Mouse (Mus musculus) MEL (cell line): ENCODE measurements at regions not wholly inside any gene's neighbourhood (a gene's known extent, or its start where the extent isn't known, plus 50 kb on each side); places are given as distances from the start of the nearest gene placed in this dataset.

ENCODE experiments used
- DNase-seq: peaks from one replicate; pipeline ENCODE4 v3.0.0; 2011; ENCODE audit warnings: low read depth, low spot score
- H3K27ac ChIP-seq: 2 replicates; pipeline ENCODE4 v1.5.1; 2012; ENCODE audit warnings: low read depth, mild to moderate bottlenecking, control low read depth, low read length, moderate library complexity; ENCODE audit not compliant: control insufficient read depth
- H3K27me3 ChIP-seq, 2 experiments: fragments of 150-350 bp in 1 of 2; sonication (generic) in 1 of 2; 2 replicates each; pipeline ENCODE4 v1.6.1; 2012; ENCODE audit warnings: low read length in 2 of 2, mild to moderate bottlenecking in 2 of 2, improper control_type of control experiment in 1 of 2, moderate library complexity in 1 of 2; ENCODE audit not compliant: insufficient read depth in 2 of 2, control insufficient read depth in 1 of 2
- H3K36me3 ChIP-seq, 2 experiments: 2 replicates each; pipeline ENCODE4 v1.6.1; 2012 to 2014; ENCODE audit warnings: low read length in 2 of 2, improper control_type of control experiment in 1 of 2, inconsistent platforms in 1 of 2, mild to moderate bottlenecking in 1 of 2; ENCODE audit not compliant: insufficient read depth in 2 of 2, control insufficient read depth in 1 of 2
- H3K4me1 ChIP-seq, 2 experiments: fragments of 150-350 bp in 1 of 2; sonication (generic) in 1 of 2; 2 replicates each; pipeline ENCODE4 v1.6.1; 2012; ENCODE audit warnings: low read length in 2 of 2, improper control_type of control experiment in 1 of 2, mild to moderate bottlenecking in 1 of 2; ENCODE audit not compliant: insufficient read depth in 2 of 2, control insufficient read depth in 1 of 2
- H3K4me3 ChIP-seq, 2 experiments: fragments of 150-350 bp in 1 of 2; sonication (generic) in 1 of 2; 2 replicates each; pipeline ENCODE4 v1.5.1; 2012; ENCODE audit warnings: low read depth in 2 of 2, low read length in 2 of 2, mild to moderate bottlenecking in 2 of 2, moderate library complexity in 2 of 2, control low read depth in 1 of 2, improper control_type of control experiment in 1 of 2; ENCODE audit not compliant: control insufficient read depth in 1 of 2, insufficient read depth in 1 of 2
- H3K79me2 ChIP-seq: 2 replicates; pipeline ENCODE4 v1.6.1; 2012; ENCODE audit warnings: mild to moderate bottlenecking, low read length, moderate library complexity; ENCODE audit not compliant: control insufficient read depth, poor library complexity, insufficient read depth
- H3K9ac ChIP-seq: 2 replicates; pipeline ENCODE4 v1.6.1; 2012; ENCODE audit warnings: low read depth, mild to moderate bottlenecking, control low read depth, low read length, moderate library complexity; ENCODE audit not compliant: control insufficient read depth, poor library complexity, severe bottlenecking
- H3K9me3 ChIP-seq: fragments of 150-350 bp; sonication (generic); replicated peaks from 2 replicates; pipeline ENCODE4 v1.6.1; 2012; ENCODE audit warnings: mild to moderate bottlenecking, low read length, improper control_type of control experiment, moderate library complexity; ENCODE audit not compliant: insufficient read depth
- BHLHE40 ChIP-seq: IDR thresholded peaks from 2 replicates; pipeline ENCODE4 v1.6.1; 2012; ENCODE audit warnings: low read depth, mild to moderate bottlenecking, inconsistent platforms, low read length, improper control_type of control experiment, borderline replicate concordance
- CHD2 ChIP-seq: IDR thresholded peaks from 2 replicates; pipeline ENCODE4 v1.6.1; 2011; ENCODE audit warnings: low read length, improper control_type of control experiment
- E2F4 ChIP-seq: IDR thresholded peaks from 2 replicates; pipeline ENCODE4 v1.6.1; 2011; ENCODE audit warnings: low read depth, low read length, improper control_type of control experiment, borderline replicate concordance
- EP300 ChIP-seq, 2 experiments: IDR thresholded peaks; 2 replicates each; pipeline ENCODE4 v1.6.1; 2011; ENCODE audit warnings: improper control_type of control experiment in 2 of 2, low read length in 2 of 2, low read depth in 1 of 2, mild to moderate bottlenecking in 1 of 2
- GABPA ChIP-seq: IDR thresholded peaks from 2 replicates; pipeline ENCODE4 v1.6.1; 2012; ENCODE audit warnings: low read depth, mild to moderate bottlenecking, inconsistent platforms, low read length, improper control_type of control experiment, moderate library complexity
- KAT2A ChIP-seq: conservative IDR thresholded peaks from 2 replicates; pipeline ENCODE4 v1.6.1; 2012; ENCODE audit warnings: low read depth, low read length, improper control_type of control experiment, inconsistent platforms
- MAFK ChIP-seq: IDR thresholded peaks from 2 replicates; pipeline ENCODE4 v1.6.1; 2011; ENCODE audit warnings: low read depth, mild to moderate bottlenecking, low read length, improper control_type of control experiment, borderline replicate concordance
- MAX ChIP-seq: IDR thresholded peaks from 2 replicates; pipeline ENCODE4 v1.6.1; 2011; ENCODE audit warnings: low read length, improper control_type of control experiment
- MYB ChIP-seq: IDR thresholded peaks from 2 replicates; pipeline ENCODE4 v1.6.1; 2011; ENCODE audit warnings: mild to moderate bottlenecking, low read depth, low read length, improper control_type of control experiment
- NELFE ChIP-seq: IDR thresholded peaks from 2 replicates; pipeline ENCODE4 v1.6.1; 2011; ENCODE audit warnings: low read depth, low read length, improper control_type of control experiment
- POLR2A ChIP-seq, 2 experiments: IDR thresholded peaks; 2 replicates each; pipeline ENCODE4 v1.6.1; 2011 to 2012; ENCODE audit warnings: low read length in 2 of 2, mild to moderate bottlenecking in 2 of 2, control low read depth in 1 of 2, improper control_type of control experiment in 1 of 2, low read depth in 1 of 2, moderate library complexity in 1 of 2; ENCODE audit not compliant: control insufficient read depth in 1 of 2, insufficient read depth in 1 of 2, poor library complexity in 1 of 2
- POLR2AphosphoS5 ChIP-seq: IDR thresholded peaks from 2 replicates; pipeline ENCODE4 v1.6.1; 2012; ENCODE audit warnings: low read depth, borderline replicate concordance, mild to moderate bottlenecking, inconsistent platforms, low read length, moderate library complexity, mixed read lengths
- RAD21 ChIP-seq: IDR thresholded peaks from 2 replicates; pipeline ENCODE4 v1.6.1; 2011; ENCODE audit warnings: mild to moderate bottlenecking, low read depth, low read length, improper control_type of control experiment
- RCOR1 ChIP-seq: IDR thresholded peaks from 2 replicates; pipeline ENCODE4 v1.6.1; 2012; ENCODE audit warnings: low read depth, mild to moderate bottlenecking, inconsistent platforms, low read length, improper control_type of control experiment
- SMC3 ChIP-seq: IDR thresholded peaks from 2 replicates; pipeline ENCODE4 v1.6.1; 2011; ENCODE audit warnings: low read depth, low read length, improper control_type of control experiment
- TCF12 ChIP-seq: IDR thresholded peaks from 2 replicates; pipeline ENCODE4 v1.6.1; 2014; ENCODE audit warnings: low read depth, mild to moderate bottlenecking, inconsistent platforms, low read length, improper control_type of control experiment, moderate library complexity
- USF1 ChIP-seq: IDR thresholded peaks from 2 replicates; pipeline ENCODE4 v1.6.1; 2014; ENCODE audit warnings: low read depth, mild to moderate bottlenecking, inconsistent platforms, low read length, improper control_type of control experiment, moderate library complexity
- ZC3H11A ChIP-seq: IDR thresholded peaks from 2 replicates; pipeline ENCODE4 v1.6.1; 2012; ENCODE audit warnings: low read depth, mild to moderate bottlenecking, inconsistent platforms, low read length, improper control_type of control experiment
- ZKSCAN1 ChIP-seq: IDR thresholded peaks from 2 replicates; pipeline ENCODE4 v1.6.1; 2012; ENCODE audit warnings: low read depth, mild to moderate bottlenecking, inconsistent platforms, low read length, improper control_type of control experiment, moderate library complexity
- ZMIZ1 ChIP-seq: IDR thresholded peaks from 2 replicates; pipeline ENCODE4 v1.6.1; 2012; ENCODE audit warnings: low read depth, mild to moderate bottlenecking, inconsistent platforms, low read length, improper control_type of control experiment, moderate library complexity

DNA sequence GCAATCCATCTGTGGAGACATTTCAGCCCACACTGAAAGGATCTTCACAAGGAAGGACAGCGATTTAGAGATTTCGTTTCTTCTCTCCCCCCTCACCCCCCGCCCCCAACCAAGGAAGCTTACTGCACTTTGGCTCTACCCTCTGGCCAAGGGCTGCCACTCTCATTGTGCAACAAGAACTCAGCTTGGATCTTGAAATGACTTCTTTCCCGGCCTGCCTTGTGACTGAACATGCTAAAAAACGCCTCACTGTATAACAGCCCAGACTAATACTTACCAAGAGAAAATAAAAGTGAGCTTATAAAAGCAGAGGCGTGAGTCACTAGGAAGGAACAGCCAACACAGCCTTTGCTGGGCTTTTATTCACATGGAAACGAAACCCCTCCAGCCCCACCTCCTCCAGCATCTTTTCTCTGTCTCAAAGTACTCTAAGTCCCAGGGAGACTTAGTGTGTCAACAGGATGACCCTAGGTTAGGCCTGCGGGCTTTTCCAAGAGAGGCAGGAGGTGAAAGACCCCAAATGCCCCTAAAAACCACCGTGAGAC lies 144.7 kb upstream of the Dcn start:
- H3K27me3 ChIP-seq, result no peaks in the 10 kb centered on the region
- H3K4me3 ChIP-seq, result no peak overlapping the region
- no peak for DNase-seq
- H3K9ac ChIP-seq, result no peak overlapping the region
- TF ChIP-seq MAX, result no peak
- TF ChIP-seq SMC3, result no peak
- TF ChIP-seq NELFE, result no peak
- no peak for TF ChIP-seq RCOR1
- no peak for TF ChIP-seq USF1
- no peak for TF ChIP-seq MYB
- no peak for TF ChIP-seq MAFK
- TF ChIP-seq GABPA, result no peak
- TF ChIP-seq RAD21, result no peak
- H3K9me3 ChIP-seq, result no peaks in the 10 kb centered on the region
- no peaks in the 10 kb centered on the region for H3K79me2 ChIP-seq
- no peaks in the 10 kb centered on the region for H3K36me3 ChIP-seq
- no peaks in the 10 kb centered on the region for H3K4me1 ChIP-seq
- no peak overlapping the region for H3K27ac ChIP-seq

- Histone ChIP-seq H3K9me3 (no peaks in the 10 kb centered on the region), H3K9ac (no peak overlapping the region), H3K36me3 (no peaks in the 10 kb centered on the region), H3K79me2 (no peaks in the 10 kb centered on the region)
- TF ChIP-seq TCF12 (no peak), ZMIZ1 (no peak), RCOR1 (no peak), POLR2AphosphoS5 (no peak), KAT2A (no peak), ZKSCAN1 (no peak), ZC3H11A (no peak), POLR2A (IDR thresholded peaks at IDR 0.05; ENCODE audit: control insufficient read depth in 1 of 2, insufficient read depth in 1 of 2, low read depth in 1 of 2, low read length in 2 of 2, poor library complexity in 1 of 2) (no peak), E2F4 (no peak), MAFK (no peak), CHD2 (no peak), EP300 (IDR thresholded peaks at IDR 0.05; ENCODE audit: low read depth in 1 of 2, low read length in 2 of 2) (no peak), BHLHE40 (no peak)
- TF ChIP-seq, all 39 proteins: peak for 0
- DNase-seq, result no peak
- Histone ChIP-seq H3K27ac (no peak overlapping the region), H3K4me1 (no peaks in the 10 kb centered on the region), H3K4me3 (no peak overlapping the region), H3K27me3 (no peaks in the 10 kb centered on the region)
Observed at GRCm38 (mm10) chr10:97338033-97338692, 141.2 kb upstream of the Dcn start.
